Comparison of ENCODE assay signal across 11 mouse cellular contexts in genomic region chr7:80611646-80612045, GRCm38 (mm10).
DNase-seq lines count a peak whose midpoint lies in the region; ATAC-seq and TF ChIP-seq lines count a peak whose summit lies in the region.
"Had no signal": no experiment of that assay in that cellular context is flagged by ENCODE, and none has a peak within 500 bp of the region (broad histone marks: within the 10 kb centered on the region; RNA-seq: fewer than 3 reads in every experiment).

No protein-coding gene starts in this region.

- peak overlapping the region; percentile 45 to 69; a peak in 3 of 4 replicates for H3K27ac ChIP-seq in heart, embryonic 14.5 days (replicated peaks in 1 of 2; ENCODE audit: control insufficient read depth in 1 of 2, insufficient read depth in 1 of 2, low read depth in 2 of 2, low read length in 2 of 2)
- H3K27ac ChIP-seq in stomach, embryonic 14.5 days (ENCODE audit: low read length), result 0 out of 2 replicates have a peak overlapping the region, but pooled peaks have one; percentile 1
- no peak overlapping the region for H3K27ac ChIP-seq in stomach, postnatal 0 days (replicated peaks)
- H3K27ac ChIP-seq in stomach, embryonic 16.5 days (ENCODE audit: low read length), result peak overlapping the region; percentile 41
- H3K27ac ChIP-seq: hindbrain, embryonic 15.5 days; liver, embryonic 12.5 days had no signal

- H3K4me2 ChIP-seq in heart, embryonic 14.5 days (ENCODE audit: low read length), result no peak overlapping the region
- H3K4me2 ChIP-seq in stomach, embryonic 14.5 days (replicated peaks; ENCODE audit: low read depth, low read length), result no peak overlapping the region
- H3K4me2 ChIP-seq in stomach, postnatal 0 days (replicated peaks; ENCODE audit: low read depth), result no peak overlapping the region
- H3K4me2 ChIP-seq in stomach, embryonic 16.5 days (ENCODE audit: low read depth, low read length), result no peak overlapping the region
- H3K4me2 ChIP-seq: hindbrain, embryonic 15.5 days; liver, embryonic 12.5 days had no signal

- TF ChIP-seq EP300 in stomach, postnatal 0 days (optimal IDR thresholded peaks at IDR 0.05), result no peak

- no peaks in the 10 kb centered on the region for H3K27me3 ChIP-seq in heart, embryonic 14.5 days (ENCODE audit: control insufficient read depth, insufficient read depth, low read length)
- no peaks in the 10 kb centered on the region for H3K27me3 ChIP-seq in stomach, embryonic 14.5 days (ENCODE audit: control insufficient read depth, insufficient read depth, low read length)
- H3K27me3 ChIP-seq in stomach, postnatal 0 days (ENCODE audit: control insufficient read depth, insufficient read depth, low read length), result no peaks in the 10 kb centered on the region
- H3K27me3 ChIP-seq in stomach, embryonic 16.5 days (ENCODE audit: control insufficient read depth, insufficient read depth, low read length), result no peaks in the 10 kb centered on the region
- H3K27me3 ChIP-seq: hindbrain, embryonic 15.5 days; liver, embryonic 12.5 days had no signal

- no peak overlapping the region for H3K4me3 ChIP-seq in heart, embryonic 14.5 days (ENCODE audit: control insufficient read depth in 1 of 2, insufficient read depth in 1 of 2, low read depth in 1 of 2, low read length in 2 of 2)
- no peak overlapping the region for H3K4me3 ChIP-seq in stomach, embryonic 14.5 days (ENCODE audit: low read depth, low read length)
- no peak overlapping the region for H3K4me3 ChIP-seq in stomach, postnatal 0 days (ENCODE audit: low read depth, low read length)
- H3K4me3 ChIP-seq in stomach, embryonic 16.5 days (replicated peaks; ENCODE audit: low read length), result no peak overlapping the region
- H3K4me3 ChIP-seq: hindbrain, embryonic 15.5 days; liver, embryonic 12.5 days had no signal

- H3K9ac ChIP-seq in heart, embryonic 14.5 days (ENCODE audit: low read length), result 0 out of 2 replicates have a peak overlapping the region, but pooled peaks have one; percentile 38
- H3K9ac ChIP-seq in stomach, embryonic 14.5 days (replicated peaks; ENCODE audit: low read depth, low read length), result no peak overlapping the region
- H3K9ac ChIP-seq in stomach, postnatal 0 days (ENCODE audit: low read length), result no peak overlapping the region
- no peak overlapping the region for H3K9ac ChIP-seq in stomach, embryonic 16.5 days (ENCODE audit: low read length)
- H3K9ac ChIP-seq: hindbrain, embryonic 15.5 days; liver, embryonic 12.5 days had no signal

- no peaks in the 10 kb centered on the region for H3K9me3 ChIP-seq in heart, embryonic 14.5 days (ENCODE audit: control insufficient read depth, low read length)
- H3K9me3 ChIP-seq in stomach, embryonic 14.5 days (ENCODE audit: control insufficient read depth, low read depth, low read length), result no peaks in the 10 kb centered on the region
- no peaks in the 10 kb centered on the region for H3K9me3 ChIP-seq in stomach, postnatal 0 days (ENCODE audit: control insufficient read depth, low read length)
- no peaks in the 10 kb centered on the region for H3K9me3 ChIP-seq in stomach, embryonic 16.5 days (replicated peaks; ENCODE audit: control insufficient read depth, low read length)
- H3K9me3 ChIP-seq: hindbrain, embryonic 15.5 days; liver, embryonic 12.5 days had no signal

- intact Hi-C loops in heart, postnatal 25 days (cut with DNase I), result no loop called here

- WGBS in heart, embryonic 14.5 days, result 77% methylated on average over 7 of the region's 7 CpGs
- WGBS in stomach, embryonic 14.5 days, result 75% methylated on average over 7 of the region's 7 CpGs
- WGBS in stomach, postnatal 0 days, result 77% methylated on average over 7 of the region's 7 CpGs
- 75% methylated on average over 7 of the region's 7 CpGs for WGBS in stomach, embryonic 16.5 days

- no peak for ATAC-seq in heart, embryonic 14.5 days (ENCODE audit: insufficient number of reproducible peaks, insufficient read depth, low FRiP score, low read depth)
- no peak for ATAC-seq in stomach, embryonic 14.5 days (ENCODE audit: insufficient number of reproducible peaks, insufficient read depth, low FRiP score, low read depth)
- no peak for ATAC-seq in stomach, postnatal 0 days (ENCODE audit: low FRiP score, low TSS enrichment)
- ATAC-seq in stomach, embryonic 16.5 days (ENCODE audit: insufficient read depth, low FRiP score), result no peak
- ATAC-seq: liver, embryonic 12.5 days had no signal

- peaks cover 34% of the 10 kb centered on the region for H3K36me3 ChIP-seq in heart, embryonic 14.5 days (ENCODE audit: control insufficient read depth, insufficient read depth, low read length)
- H3K36me3 ChIP-seq in stomach, embryonic 14.5 days (ENCODE audit: control insufficient read depth, insufficient read depth, low read length), result no peaks in the 10 kb centered on the region; the same call in none of the 2 replicates
- H3K36me3 ChIP-seq in stomach, postnatal 0 days (ENCODE audit: control insufficient read depth, insufficient read depth, low read length), result peaks cover 4% of the 10 kb centered on the region; the same call in 1 of the 2 replicates
- no peaks in the 10 kb centered on the region for H3K36me3 ChIP-seq in stomach, embryonic 16.5 days (ENCODE audit: control insufficient read depth, insufficient read depth, low read length)

- peaks cover 13 to 14% of the 10 kb centered on the region in 2 experiments for H3K4me1 ChIP-seq in heart, embryonic 14.5 days (ENCODE audit: control insufficient read depth in 2 of 2, insufficient read depth in 2 of 2, low read length in 2 of 2)
- peaks cover 6% of the 10 kb centered on the region; the same call in 1 of the 2 replicates for H3K4me1 ChIP-seq in stomach, embryonic 14.5 days (ENCODE audit: control insufficient read depth, insufficient read depth, low read length)
- H3K4me1 ChIP-seq in stomach, postnatal 0 days (replicated peaks; ENCODE audit: control insufficient read depth, insufficient read depth), result no peaks in the 10 kb centered on the region
- H3K4me1 ChIP-seq in stomach, embryonic 16.5 days (ENCODE audit: control insufficient read depth, insufficient read depth, low read length), result no peaks in the 10 kb centered on the region
- H3K4me1 ChIP-seq: hindbrain, embryonic 15.5 days had no signal

- peak; percentile 33 for DNase-seq in adrenal gland, postnatal 10 days
- no peak for DNase-seq in adrenal gland, adult 18-20 months (ENCODE audit: low spot score in 2 of 2)
- no peak for DNase-seq in heart, postnatal 25 days (ENCODE audit: low spot score)
- DNase-seq in stomach, postnatal 0 days (ENCODE audit: low spot score), result no peak
- DNase-seq in right cerebral cortex, postnatal 4 days, result no peak
- DNase-seq: layer of hippocampus, postnatal 36 days had no signal

- no peak for TF ChIP-seq CTCF in stomach, postnatal 0 days (IDR thresholded peaks at IDR 0.05; ENCODE audit: low read depth)
